Mouse (Mus musculus) hindbrain, embryonic 13.5 days (tissue): Measurements from ENCODE around the gene Zmiz1. TPM values are rescaled to one million over a fixed set of nuclear protein-coding genes. Genes with fewer than 3 reads are reported as not detected.

Experiments used
- ATAC-seq: fragments of 200-750 bp; cut with Nextera tagmentation; 2 replicates; pipeline ENCODE4 v1.8.0; 2017; ENCODE audit warnings: moderate TSS enrichment; ENCODE audit not compliant: low FRiP score
- H3K27ac ChIP-seq: fragments of 300-500 bp; sonication (generic); 2 replicates; pipeline ENCODE4 v1.5.1; 2015; ENCODE audit warnings: inconsistent platforms, mild to moderate bottlenecking, moderate library complexity
- H3K27me3 ChIP-seq: fragments of 300-500 bp; sonication (generic); 2 replicates; pipeline ENCODE4 v1.6.1; 2015; ENCODE audit warnings: mild to moderate bottlenecking, inconsistent platforms
- H3K36me3 ChIP-seq: fragments of 300-500 bp; sonication (generic); 2 replicates; pipeline ENCODE4 v1.6.1; 2015; ENCODE audit warnings: mild to moderate bottlenecking, inconsistent platforms
- H3K4me1 ChIP-seq: fragments of 300-500 bp; sonication (generic); replicated peaks from 2 replicates; pipeline ENCODE4 v1.6.1; 2015; ENCODE audit warnings: inconsistent platforms
- H3K4me2 ChIP-seq: fragments of 300-500 bp; sonication (generic); 2 replicates; pipeline ENCODE4 v1.6.1; 2015; ENCODE audit warnings: inconsistent platforms, mild to moderate bottlenecking, moderate library complexity
- H3K4me3 ChIP-seq: fragments of 300-500 bp; sonication (generic); 2 replicates; pipeline ENCODE4 v1.5.1; 2015; ENCODE audit warnings: mild to moderate bottlenecking, inconsistent platforms
- H3K9ac ChIP-seq: fragments of 300-500 bp; sonication (generic); 2 replicates; pipeline ENCODE4 v1.6.1; 2015; ENCODE audit warnings: mild to moderate bottlenecking, inconsistent platforms
- H3K9me3 ChIP-seq: fragments of 300-500 bp; sonication (generic); 2 replicates; pipeline ENCODE4 v1.6.1; 2016; ENCODE audit warnings: inconsistent platforms
- WGBS: fragments of 180-500 bp; shearing (Covaris S2); methylation state at CpG from one replicate; pipeline ENCODE4 v1.1.7; 2015; 5-methylcytosine and 5-hydroxymethylcytosine counted together
- polyA plus RNA-seq: library from polyadenylated mRNA; unstranded; fragments of >200 nt; fragmentation: Nextera tagmentation; extraction: Ambion mirVana; gene quantifications from 2 replicates; pipeline ENCODE4 v1.2.1, GENCODE M21; 2015

Gene Zmiz1
- polyA plus RNA-seq, 1 experiment from 2014 or later: 58.5 TPM

- Histone ChIP-seq H3K27ac (peak overlapping the region; percentile 100), H3K36me3 (peaks cover 48% of the 10 kb centered on the region), H3K27me3 (no peaks in the 10 kb centered on the region), H3K9me3 (no peaks in the 10 kb centered on the region), H3K9ac (0 out of 2 replicates have a peak overlapping the region, but pooled peaks have one; percentile 1), H3K4me1 (peaks cover 78% of the 10 kb centered on the region), H3K4me2 (no peak overlapping the region), H3K4me3 (no peak overlapping the region)
- no peak for ATAC-seq
- WGBS: 49% methylated on average over 10 of the region's 10 CpGs
These were observed 124.9 kb downstream of the Zmiz1 start for GRCm38 (mm10) chr14:25583899-25584298.

GRCm38 (mm10) chr14:25585545-25586301 lies 126.7 kb downstream of the Zmiz1 start:
- Histone ChIP-seq H3K9ac (peak overlapping the region; percentile 74), H3K4me2 (peak overlapping the region; percentile 41), H3K4me1 (peaks cover 76% of the 10 kb centered on the region), H3K9me3 (no peaks in the 10 kb centered on the region), H3K36me3 (peaks cover 37% of the 10 kb centered on the region), H3K4me3 (no peak overlapping the region), H3K27me3 (no peaks in the 10 kb centered on the region), H3K27ac (peak overlapping the region; percentile 100)
- peak; percentile 85 for ATAC-seq
- 4% methylated on average over 21 of the region's 21 CpGs for WGBS

- Histone ChIP-seq H3K4me2 (peak overlapping the region; percentile 41), H3K27ac (peak overlapping the region; percentile 100), H3K9me3 (no peaks in the 10 kb centered on the region), H3K36me3 (peaks cover 24% of the 10 kb centered on the region), H3K4me3 (no peak overlapping the region), H3K4me1 (peaks cover 76% of the 10 kb centered on the region), H3K27me3 (no peaks in the 10 kb centered on the region), H3K9ac (peak overlapping the region; percentile 63)
- no peak; the same call in 1 of the 2 replicates for ATAC-seq
- 14% methylated on average over 10 of the region's 10 CpGs for WGBS
These were observed 128.0 kb downstream of the Zmiz1 start for GRCm38 (mm10) chr14:25586846-25587486.

GRCm38 (mm10) chr14:25587487-25588001 lies 128.6 kb downstream of the Zmiz1 start:
- ATAC-seq: peak; percentile 64
- peak overlapping the region; percentile 41 for H3K4me2 ChIP-seq
- no peak overlapping the region for H3K4me3 ChIP-seq
- H3K9ac ChIP-seq: peak overlapping the region; percentile 63
- peaks cover 78% of the 10 kb centered on the region for H3K4me1 ChIP-seq
- H3K36me3 ChIP-seq: peaks cover 19% of the 10 kb centered on the region
- WGBS: 3% methylated on average over 6 of the region's 6 CpGs
- peak overlapping the region; percentile 100 for H3K27ac ChIP-seq
- H3K27me3 ChIP-seq: no peaks in the 10 kb centered on the region
- no peaks in the 10 kb centered on the region for H3K9me3 ChIP-seq

GRCm38 (mm10) chr14:25588156-25588555 lies 129.2 kb downstream of the Zmiz1 start:
- Histone ChIP-seq H3K9me3 (no peaks in the 10 kb centered on the region), H3K4me2 (peak overlapping the region; percentile 41; the same call in 1 of the 2 replicates), H3K9ac (peak overlapping the region; percentile 63), H3K27me3 (no peaks in the 10 kb centered on the region), H3K36me3 (peaks cover 13% of the 10 kb centered on the region; the same call in 1 of the 2 replicates), H3K27ac (peak overlapping the region; percentile 100), H3K4me3 (no peak overlapping the region), H3K4me1 (peaks cover 83% of the 10 kb centered on the region)
- ATAC-seq: no peak
- WGBS: 27% methylated on average over 2 of the region's 2 CpGs

GRCm38 (mm10) chr14:25588946-25589937 lies 130.3 kb downstream of the Zmiz1 start:
- whole genome bisulfite sequencing: 51% methylated on average over 16 of the region's 16 CpGs
- no peak overlapping the region for H3K4me3 ChIP-seq
- ATAC-seq: no peak
- no peaks in the 10 kb centered on the region for H3K27me3 ChIP-seq
- peak overlapping the region; percentile 39; the same call in 1 of the 2 replicates for H3K9ac ChIP-seq
- peaks cover 83% of the 10 kb centered on the region for H3K4me1 ChIP-seq
- no peaks in the 10 kb centered on the region for H3K9me3 ChIP-seq
- no peak overlapping the region for H3K4me2 ChIP-seq
- H3K36me3 ChIP-seq: 0 out of 2 replicates have a peak, but pooled peaks cover 2% of the 10 kb centered on the region
- peak overlapping the region; percentile 100 for H3K27ac ChIP-seq

GRCm38 (mm10) chr14:25591000-25591399 lies 132.0 kb downstream of the Zmiz1 start:
- Histone ChIP-seq H3K27ac (no peak overlapping the region; the same call in 1 of the 2 replicates), H3K4me1 (peaks cover 74% of the 10 kb centered on the region), H3K27me3 (no peaks in the 10 kb centered on the region), H3K9ac (no peak overlapping the region), H3K4me2 (no peak overlapping the region), H3K36me3 (0 out of 2 replicates have a peak, but pooled peaks cover 2% of the 10 kb centered on the region), H3K9me3 (no peaks in the 10 kb centered on the region), H3K4me3 (no peak overlapping the region)
- no peak for ATAC-seq
- WGBS: 43% methylated on average over 5 of the region's 5 CpGs

- no peaks in the 10 kb centered on the region for H3K9me3 ChIP-seq
- no peak overlapping the region for H3K27ac ChIP-seq
- 93% methylated on average over 1 of the region's 1 CpGs for WGBS
- no peaks in the 10 kb centered on the region for H3K27me3 ChIP-seq
- peaks cover 70% of the 10 kb centered on the region for H3K4me1 ChIP-seq
- H3K4me3 ChIP-seq: no peak overlapping the region
- no peak overlapping the region for H3K9ac ChIP-seq
- H3K4me2 ChIP-seq: no peak overlapping the region
- H3K36me3 ChIP-seq: peaks cover 7% of the 10 kb centered on the region; the same call in 1 of the 2 replicates
- ATAC-seq: no peak
These were observed 132.4 kb downstream of the Zmiz1 start for GRCm38 (mm10) chr14:25591426-25591825.

GRCm38 (mm10) chr14:25592522-25592921 lies 133.5 kb downstream of the Zmiz1 start:
- H3K36me3 ChIP-seq: peaks cover 15% of the 10 kb centered on the region
- H3K27ac ChIP-seq: 0 out of 2 replicates have a peak overlapping the region, but pooled peaks have one; percentile 81
- peaks cover 60% of the 10 kb centered on the region for H3K4me1 ChIP-seq
- H3K9me3 ChIP-seq: no peaks in the 10 kb centered on the region
- 52% methylated on average over 6 of the region's 6 CpGs for WGBS
- no peak overlapping the region for H3K4me2 ChIP-seq
- no peak for ATAC-seq
- no peak overlapping the region for H3K4me3 ChIP-seq
- H3K27me3 ChIP-seq: no peaks in the 10 kb centered on the region
- H3K9ac ChIP-seq: no peak overlapping the region; the same call in 1 of the 2 replicates

- H3K27ac ChIP-seq: peak overlapping the region; percentile 81
- ATAC-seq: no peak
- H3K4me3 ChIP-seq: no peak overlapping the region
- peak overlapping the region; percentile 43; the same call in 1 of the 2 replicates for H3K9ac ChIP-seq
- H3K4me1 ChIP-seq: peaks cover 60% of the 10 kb centered on the region
- no peaks in the 10 kb centered on the region for H3K9me3 ChIP-seq
- H3K36me3 ChIP-seq: peaks cover 28% of the 10 kb centered on the region
- H3K27me3 ChIP-seq: no peaks in the 10 kb centered on the region
- whole genome bisulfite sequencing: 56% methylated on average over 8 of the region's 8 CpGs
- H3K4me2 ChIP-seq: no peak overlapping the region
These were observed 134.9 kb downstream of the Zmiz1 start for GRCm38 (mm10) chr14:25593876-25594275.

GRCm38 (mm10) chr14:25594611-25595010 lies 135.6 kb downstream of the Zmiz1 start:
- peak overlapping the region; percentile 43; the same call in 1 of the 2 replicates for H3K9ac ChIP-seq
- H3K36me3 ChIP-seq: peaks cover 29% of the 10 kb centered on the region
- peaks cover 57% of the 10 kb centered on the region for H3K4me1 ChIP-seq
- peak overlapping the region; percentile 81 for H3K27ac ChIP-seq
- H3K27me3 ChIP-seq: no peaks in the 10 kb centered on the region
- no peak for ATAC-seq
- H3K9me3 ChIP-seq: no peaks in the 10 kb centered on the region
- H3K4me3 ChIP-seq: no peak overlapping the region
- WGBS: 61% methylated on average over 4 of the region's 4 CpGs
- no peak overlapping the region for H3K4me2 ChIP-seq
